Mouse (Mus musculus) A20 (cell line): ENCODE data around the gene Ropn1l.

ENCODE experiments used
- DNase-seq: peaks from one replicate; pipeline ENCODE4 v3.0.0-alpha.2; 2011; ENCODE audit warnings: low read depth, low spot score

The Ropn1l gene

DNA sequence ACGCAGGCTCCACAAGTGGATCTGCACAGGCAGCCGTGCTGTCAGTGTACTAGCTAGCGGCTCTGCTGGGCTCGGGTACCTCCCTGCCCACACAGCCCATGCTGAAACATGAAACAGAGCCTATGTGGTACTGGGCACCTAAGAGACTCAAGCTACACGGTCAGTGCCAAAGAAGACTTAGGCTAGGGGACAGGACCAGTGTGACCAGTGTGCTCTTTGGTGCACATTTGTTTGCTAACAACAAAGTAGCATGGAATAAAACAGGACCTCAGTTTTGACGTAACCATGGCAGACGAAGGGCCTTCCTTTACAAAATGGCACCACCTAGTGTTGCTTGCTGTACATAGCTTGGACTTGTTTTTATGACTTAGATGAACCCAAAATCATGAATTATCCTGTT lies 6.4 kb downstream of the Ropn1l start:
- DNase-seq = peak; percentile 68

GRCm38 (mm10) chr15:31442698-31443097 lies 10.8 kb downstream of the Ropn1l start:
- no peak for DNase-seq

DNA sequence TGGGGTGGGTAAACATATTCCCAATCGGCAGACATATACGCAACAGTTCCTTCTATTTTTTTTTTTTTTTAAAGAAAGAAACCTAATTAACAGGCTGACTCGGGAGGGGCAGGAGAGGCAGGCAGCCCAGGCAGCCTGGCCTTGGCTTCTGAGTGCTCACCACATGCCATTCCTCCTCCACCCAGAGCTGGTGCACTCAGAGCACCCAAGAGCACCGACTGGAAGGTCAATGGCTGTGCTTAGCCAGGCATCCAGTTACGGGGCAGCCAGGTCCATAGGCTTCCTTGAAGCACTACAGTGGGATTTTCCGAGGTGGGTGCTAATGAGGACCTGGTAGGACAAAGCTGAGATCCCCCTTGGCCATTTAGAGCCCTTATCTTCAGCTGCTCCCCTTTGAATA lies 11.5 kb downstream of the Ropn1l start:
- DNase-seq = no peak

GRCm38 (mm10) chr15:31436811-31437210 lies 16.7 kb downstream of the Ropn1l start:
- DNase-seq = no peak

- DNase-seq = no peak
Observed at GRCm38 (mm10) chr15:31436083-31436482, 17.5 kb downstream of the Ropn1l start.

- DNase-seq = no peak
Observed at GRCm38 (mm10) chr15:31433768-31434167, 19.8 kb downstream of the Ropn1l start.

DNA sequence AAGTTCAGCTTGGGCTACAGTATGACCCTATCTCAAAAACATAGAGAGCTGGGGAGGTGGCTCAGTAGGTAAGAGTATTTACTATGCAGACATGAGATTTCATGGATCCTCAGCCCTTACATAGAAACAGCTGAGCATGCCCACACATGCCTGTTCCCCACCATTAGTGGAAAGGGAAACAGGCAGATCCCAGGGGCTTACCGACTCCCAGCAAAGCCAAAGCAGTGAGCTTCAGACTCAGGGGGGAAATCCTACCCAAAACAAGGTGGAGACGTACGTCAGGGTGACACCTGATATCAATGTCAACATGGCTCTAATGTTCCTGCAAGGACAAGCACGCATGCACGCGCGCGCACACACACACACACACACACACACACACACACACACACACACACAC lies 21.7 kb downstream of the Ropn1l start:
- no peak for DNase-seq

DNA sequence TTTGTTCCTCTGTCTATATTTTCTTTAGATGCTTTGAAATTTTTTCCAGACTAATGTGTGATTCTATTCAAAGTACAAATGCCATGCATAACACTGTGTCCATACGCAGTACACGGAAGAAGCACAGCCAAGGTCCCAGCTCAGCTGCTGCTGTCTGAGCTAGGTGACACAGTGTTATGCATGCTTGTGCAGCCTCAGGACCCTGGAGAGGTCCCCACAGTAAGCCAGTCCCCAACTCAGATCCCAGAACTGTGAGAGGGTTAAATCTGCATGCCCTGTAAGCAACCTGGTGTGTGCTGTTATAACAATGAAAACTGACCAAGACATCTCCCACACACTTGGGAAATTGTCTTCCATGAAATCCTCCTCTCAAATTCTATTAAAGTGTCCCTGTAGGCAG lies 23.5 kb downstream of the Ropn1l start:
- no peak for DNase-seq

DNA sequence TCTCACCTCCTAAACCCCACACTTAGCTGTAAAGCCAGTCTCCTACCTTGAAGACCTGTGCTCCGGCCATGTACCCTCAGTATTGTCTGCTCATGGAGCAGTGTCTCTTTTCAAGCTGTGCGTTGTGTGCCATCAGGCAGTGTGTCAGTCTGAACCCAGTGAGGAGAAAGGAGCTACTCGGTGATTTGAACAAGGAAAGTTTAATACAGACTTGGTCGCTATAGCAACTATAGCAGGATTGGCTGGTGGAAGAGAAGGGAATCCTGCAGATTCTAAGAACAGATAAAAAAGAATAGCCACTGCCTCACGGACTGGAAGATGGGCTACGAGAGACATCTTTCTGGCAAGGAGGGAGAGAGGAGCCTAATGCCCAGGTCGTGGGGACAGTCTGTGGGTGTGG lies 24.1 kb downstream of the Ropn1l start:
- no peak for DNase-seq

DNA sequence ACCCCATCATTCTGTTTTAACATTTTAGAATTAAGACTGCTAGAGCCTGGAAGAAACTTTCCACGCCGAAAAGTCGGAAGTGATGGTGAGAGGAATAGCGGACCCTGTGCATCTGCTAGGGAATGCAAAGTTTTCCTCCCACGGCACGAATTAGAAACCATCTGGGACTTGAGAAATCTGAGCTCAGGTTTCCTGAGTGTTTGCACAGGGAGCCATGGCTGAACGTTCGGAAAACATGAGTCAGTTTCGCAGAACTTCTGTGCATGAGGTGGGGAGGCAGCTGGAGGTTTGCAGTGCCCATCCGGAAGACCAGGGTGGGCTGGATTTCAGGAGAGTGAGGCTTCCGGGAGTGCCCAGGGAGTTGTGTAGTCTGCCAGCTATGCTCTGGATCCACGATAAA lies 25.0 kb downstream of the Ropn1l start:
- DNase-seq = no peak

- no peak for DNase-seq
Observed at GRCm38 (mm10) chr15:31427390-31427789, 26.1 kb downstream of the Ropn1l start.

GRCm38 (mm10) chr15:31426066-31426706 lies 27.4 kb downstream of the Ropn1l start:
- DNase-seq = peak; percentile 77

DNA sequence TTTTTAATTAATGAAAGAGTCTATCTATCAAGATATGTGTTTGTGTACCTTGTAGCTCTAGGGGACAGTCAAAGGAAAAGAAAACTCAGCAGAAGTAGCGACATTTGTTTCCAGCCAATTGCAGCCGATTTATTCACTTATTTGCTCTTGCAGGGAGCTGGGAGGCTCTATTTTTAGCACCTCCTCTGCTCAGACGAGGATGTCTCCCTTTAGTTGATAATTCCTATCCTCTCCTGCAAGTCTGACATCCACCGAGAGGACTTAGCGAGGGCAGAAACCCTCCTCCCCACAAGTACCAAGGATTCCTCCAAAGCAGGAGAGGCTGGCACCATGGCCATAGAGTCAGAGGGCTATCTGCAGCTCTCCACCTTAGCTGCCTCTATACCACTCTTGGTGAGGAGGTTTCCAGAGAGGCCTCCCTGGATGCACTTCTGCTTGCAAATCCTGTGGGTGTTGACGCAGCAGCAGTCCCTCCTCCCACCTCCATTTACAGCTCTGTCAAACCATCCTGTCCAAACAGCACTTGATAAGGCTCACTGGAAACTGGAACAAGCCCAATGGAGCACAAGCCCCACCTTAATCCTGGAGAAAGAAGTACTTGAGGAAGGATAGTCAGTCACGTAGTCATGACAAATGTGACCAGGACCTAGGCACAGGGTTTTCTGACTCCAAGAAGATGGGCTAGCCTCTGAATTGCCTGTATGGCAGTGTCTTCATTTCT lies 30.7 kb downstream of the Ropn1l start:
- DNase-seq = no peak

GRCm38 (mm10) chr15:31419037-31419436 lies 34.5 kb downstream of the Ropn1l start:
- peak; percentile 83 for DNase-seq

DNA sequence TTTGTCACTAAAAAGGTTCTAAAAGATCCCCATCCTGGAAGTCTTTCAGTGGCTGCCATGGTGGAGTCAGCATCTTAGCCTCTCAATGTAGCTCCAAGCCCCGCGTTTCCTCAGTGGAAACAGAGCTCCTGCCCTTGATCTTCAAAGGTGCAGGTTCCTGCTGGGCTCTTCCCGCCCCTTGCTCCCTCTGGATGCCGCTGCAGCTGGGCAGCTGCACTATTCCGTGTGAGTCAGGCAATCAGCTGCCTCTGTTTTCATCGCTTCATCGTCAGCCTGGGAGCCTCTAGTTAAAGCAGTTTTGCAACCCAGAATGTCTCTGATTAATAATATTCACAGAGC lies 34.9 kb downstream of the Ropn1l start:
- DNase-seq = no peak

- peak; percentile 86 for DNase-seq
Observed at GRCm38 (mm10) chr15:31417796-31418685, 35.5 kb downstream of the Ropn1l start.

DNA sequence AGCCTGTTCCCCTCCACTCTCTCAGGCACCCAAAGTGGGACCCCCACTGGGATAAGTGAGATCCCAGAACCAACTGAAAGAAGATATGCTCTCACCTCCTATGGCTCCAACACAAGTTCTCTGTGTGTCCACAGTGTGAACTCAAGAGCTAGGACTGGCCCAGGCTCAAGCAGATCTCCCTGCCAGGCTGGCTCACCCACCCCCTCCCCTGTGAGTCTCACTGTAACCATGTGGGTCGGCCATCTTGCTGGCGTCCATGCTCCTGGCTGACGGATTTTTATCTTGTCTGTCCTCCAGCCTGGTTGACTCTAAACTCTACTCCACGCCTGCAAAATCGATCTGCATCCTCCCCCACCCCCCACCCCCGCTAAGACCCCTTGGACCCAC lies 36.1 kb downstream of the Ropn1l start:
- DNase-seq = peak; percentile 31

- no peak for DNase-seq
Observed at GRCm38 (mm10) chr15:31415181-31415580, 38.4 kb downstream of the Ropn1l start.

DNA sequence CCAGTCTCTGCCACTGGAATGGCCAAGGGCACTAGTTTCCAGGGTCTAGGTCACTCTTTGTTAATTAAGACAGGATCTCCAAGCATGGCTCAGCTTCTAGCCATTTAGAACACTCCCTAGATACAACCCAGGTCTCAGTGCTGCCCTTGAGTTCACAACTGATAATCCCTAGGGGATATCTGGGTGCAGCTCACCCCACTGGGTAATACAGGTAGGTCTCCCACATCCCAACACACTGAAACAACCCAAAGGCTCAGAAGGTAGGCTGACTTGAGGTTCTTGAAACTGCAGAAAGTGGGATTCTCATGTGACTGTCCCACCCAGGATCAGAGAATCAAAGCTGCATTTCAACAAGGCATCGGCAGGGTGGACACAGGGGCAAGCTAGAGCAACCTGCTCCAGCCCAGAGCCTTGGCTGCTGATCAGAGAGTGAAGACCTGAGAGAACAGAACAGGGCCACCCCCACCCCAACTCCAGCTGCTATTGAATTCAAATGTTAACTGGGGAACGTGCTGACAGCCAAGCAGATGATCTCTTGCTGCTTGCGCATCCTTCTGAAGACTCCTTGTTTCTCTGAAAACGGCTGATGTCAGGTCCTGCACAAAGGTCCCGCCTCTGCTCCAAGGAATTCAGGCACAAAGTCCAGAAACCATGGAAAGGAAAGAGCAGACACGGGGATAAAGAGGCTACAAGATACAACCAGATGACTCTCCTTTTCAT lies 39.2 kb downstream of the Ropn1l start:
- DNase-seq = no peak

GRCm38 (mm10) chr15:31413662-31414061 lies 39.9 kb downstream of the Ropn1l start:
- no peak for DNase-seq

GRCm38 (mm10) chr15:31412933-31413332 lies 40.6 kb downstream of the Ropn1l start:
- DNase-seq = no peak

DNA sequence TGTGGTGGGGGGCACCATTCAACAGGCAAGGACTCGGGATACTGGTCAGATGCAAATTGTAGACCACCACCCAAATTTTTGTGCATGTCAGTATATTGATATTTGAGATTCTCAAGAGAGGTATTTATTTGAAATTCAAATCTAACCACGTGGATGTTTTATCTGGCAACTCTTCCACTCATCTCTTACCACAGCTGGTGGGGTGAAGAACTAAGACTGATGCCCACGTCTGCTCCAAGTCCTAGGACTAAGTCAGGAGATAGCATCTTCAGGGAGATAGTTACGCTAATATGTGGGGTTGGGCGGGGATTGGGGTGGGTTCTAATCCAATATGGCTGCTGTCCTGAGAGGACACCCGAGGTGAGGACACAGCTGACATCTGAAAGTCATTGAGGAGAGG lies 41.1 kb downstream of the Ropn1l start:
- no peak for DNase-seq
